Mouse (Mus musculus) small intestine, adult 2 months (tissue): ENCODE data around the gene Accs.

ENCODE experiments used
- CTCF ChIP-seq: fragments of 200-500 bp; IDR thresholded peaks from 2 replicates; pipeline ENCODE4 v1.5.1; 2012; ENCODE audit warnings: low read depth, mild to moderate bottlenecking, control low read depth, inconsistent platforms, low read length, moderate library complexity, mixed read lengths; ENCODE audit not compliant: insufficient replicate concordance, insufficient read length; ENCODE audit errors: extremely low read depth
- POLR2A ChIP-seq: fragments of 200-500 bp; IDR thresholded peaks from 2 replicates; pipeline ENCODE4 v1.6.1; 2012; ENCODE audit warnings: low read depth, mild to moderate bottlenecking, control low read depth, inconsistent platforms, low read length, moderate library complexity

DNA sequence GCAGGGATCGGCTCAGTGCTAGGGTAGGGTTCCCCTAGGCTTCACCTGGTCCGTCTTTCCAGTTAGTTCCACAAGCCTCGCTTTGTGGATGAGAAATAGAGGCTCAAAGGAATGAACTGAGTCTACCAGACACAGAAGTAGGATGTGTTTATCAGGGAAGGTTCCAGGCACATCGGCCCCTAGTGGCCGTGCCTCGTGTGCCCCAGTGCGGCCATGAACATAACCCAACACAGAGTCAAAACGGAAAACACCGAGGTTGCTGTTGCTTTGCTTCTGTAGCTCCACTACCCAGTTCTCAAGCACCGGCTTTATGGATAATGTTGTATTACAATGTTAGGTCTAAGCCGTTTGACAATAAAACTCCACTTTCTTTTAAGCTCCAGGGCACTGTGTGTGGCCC lies 18.8 kb upstream of the Accs start:
- TF ChIP-seq POLR2A (no peak), CTCF (no peak)
